Mouse (Mus musculus) E14TG2a.4 (cell line): Measurements from ENCODE around the gene N4bp2.

Source experiments
- H3K27me3 ChIP-seq: 2 replicates; pipeline ENCODE4 v1.6.1; 2014; ENCODE audit warnings: low read length, control low read depth; ENCODE audit not compliant: insufficient read depth
- H3K36me3 ChIP-seq: 2 replicates; pipeline ENCODE4 v1.6.1; 2014; ENCODE audit warnings: low read length, control low read depth; ENCODE audit not compliant: insufficient read depth
- H3K4me1 ChIP-seq: replicated peaks from 2 replicates; pipeline ENCODE4 v1.6.1; 2014; ENCODE audit warnings: low read depth, low read length, control low read depth
- H3K4me3 ChIP-seq: replicated peaks from 2 replicates; pipeline ENCODE4 v1.5.1; 2014; ENCODE audit warnings: mild to moderate bottlenecking, low read length
- H3K9me3 ChIP-seq: 2 replicates; pipeline ENCODE4 v1.6.1; 2014; ENCODE audit warnings: low read length, control low read depth
- CTCF ChIP-seq: conservative IDR thresholded peaks from 2 replicates; pipeline ENCODE4 v1.5.1; 2014; ENCODE audit warnings: low read length
- NANOG ChIP-seq: IDR thresholded peaks from 2 replicates; pipeline ENCODE4 v1.6.1; 2014; ENCODE audit warnings: borderline replicate concordance, low read length, mixed read lengths
- POU5F1 ChIP-seq: IDR thresholded peaks from 2 replicates; pipeline ENCODE4 v1.6.1; 2014; ENCODE audit warnings: low read length, borderline replicate concordance

The N4bp2 gene

GRCm38 (mm10) chr5:65858898-65859297, 95.6 kb downstream of the N4bp2 start:
- Histone ChIP-seq H3K27me3 (peaks cover 17% of the 10 kb centered on the region), H3K36me3 (no peaks in the 10 kb centered on the region), H3K4me1 (peaks cover 4% of the 10 kb centered on the region), H3K9me3 (no peaks in the 10 kb centered on the region), H3K4me3 (no peak overlapping the region)
- TF ChIP-seq CTCF, result no peak
- TF ChIP-seq NANOG, result no peak
- TF ChIP-seq POU5F1, result no peak

- H3K36me3 ChIP-seq, result no peaks in the 10 kb centered on the region
- H3K4me3 ChIP-seq, result no peak overlapping the region
Measured at GRCm38 (mm10) chr5:65859396-65859795, 96.1 kb downstream of the N4bp2 start.

GRCm38 (mm10) chr5:65860281-65861000, 97.1 kb downstream of the N4bp2 start:
- Histone ChIP-seq H3K27me3 (peaks cover 21% of the 10 kb centered on the region), H3K4me3 (no peak overlapping the region), H3K9me3 (no peaks in the 10 kb centered on the region), H3K4me1 (peaks cover 4% of the 10 kb centered on the region), H3K36me3 (no peaks in the 10 kb centered on the region)
- no peak for TF ChIP-seq CTCF
- TF ChIP-seq POU5F1, result no peak

More at GRCm38 (mm10) chr5:65859396-65859795, 96.1 kb downstream of the N4bp2 start:
- Histone ChIP-seq H3K4me1 (peaks cover 4% of the 10 kb centered on the region), H3K9me3 (no peaks in the 10 kb centered on the region), H3K27me3 (peaks cover 17% of the 10 kb centered on the region)
- TF ChIP-seq CTCF (no peak), NANOG (no peak), POU5F1 (no peak)

GRCm38 (mm10) chr5:65861154-65861944, 98.0 kb downstream of the N4bp2 start, which contains the start of gene Rhoh:
Gene Rhoh, plus strand, starts transcription at chr5:65861213.
- H3K4me1 ChIP-seq, result peaks cover 4% of the 10 kb centered on the region
- H3K27me3 ChIP-seq, result peaks cover 24% of the 10 kb centered on the region
- no peaks in the 10 kb centered on the region for H3K9me3 ChIP-seq
- TF ChIP-seq POU5F1 (no peak), NANOG (no peak), CTCF (no peak)
- no peak within 1 kb of the TSS for H3K4me3 ChIP-seq
- no peaks in the 10 kb centered on the region for H3K36me3 ChIP-seq

GRCm38 (mm10) chr5:65862217-65862927, 99.1 kb downstream of the N4bp2 start:
- H3K9me3 ChIP-seq, result no peaks in the 10 kb centered on the region
- TF ChIP-seq NANOG (no peak), POU5F1 (no peak), CTCF (no peak)
- no peaks in the 10 kb centered on the region for H3K36me3 ChIP-seq
- H3K27me3 ChIP-seq, result peaks cover 28% of the 10 kb centered on the region
- peaks cover 4% of the 10 kb centered on the region for H3K4me1 ChIP-seq
- H3K4me3 ChIP-seq, result no peak overlapping the region

- Histone ChIP-seq H3K9me3 (no peaks in the 10 kb centered on the region), H3K4me1 (peaks cover 4% of the 10 kb centered on the region)
- TF ChIP-seq NANOG (no peak), CTCF (no peak), POU5F1 (no peak)
Measured at GRCm38 (mm10) chr5:65863349-65863749, 100.0 kb downstream of the N4bp2 start.

GRCm38 (mm10) chr5:65864486-65864885, 101.2 kb downstream of the N4bp2 start:
- Histone ChIP-seq H3K27me3 (peaks cover 32% of the 10 kb centered on the region), H3K36me3 (no peaks in the 10 kb centered on the region), H3K4me3 (no peak overlapping the region), H3K4me1 (peaks cover 4% of the 10 kb centered on the region), H3K9me3 (no peaks in the 10 kb centered on the region)
- TF ChIP-seq POU5F1 (no peak), NANOG (no peak), CTCF (no peak)

More at GRCm38 (mm10) chr5:65863349-65863749, 100.0 kb downstream of the N4bp2 start:
- no peaks in the 10 kb centered on the region for H3K36me3 ChIP-seq
- peaks cover 28% of the 10 kb centered on the region for H3K27me3 ChIP-seq
- H3K4me3 ChIP-seq, result no peak overlapping the region

GRCm38 (mm10) chr5:65864946-65865345, 101.6 kb downstream of the N4bp2 start:
- Histone ChIP-seq H3K4me3 (no peak overlapping the region), H3K9me3 (no peaks in the 10 kb centered on the region), H3K36me3 (no peaks in the 10 kb centered on the region), H3K27me3 (peaks cover 32% of the 10 kb centered on the region), H3K4me1 (peaks cover 4% of the 10 kb centered on the region)
- TF ChIP-seq CTCF, result no peak
- no peak for TF ChIP-seq POU5F1
- TF ChIP-seq NANOG, result no peak
